Mouse (Mus musculus) forebrain, embryonic 13.5 days (tissue): ENCODE data around the gene Dach1. TPM values are rescaled to one million over a fixed set of nuclear protein-coding genes. Genes with fewer than 3 reads are reported as not detected.

ENCODE experiments used
- ATAC-seq: fragments of 200-750 bp; cut with Nextera tagmentation; 2 replicates; pipeline ENCODE4 v1.8.0; 2017
- H3K27ac ChIP-seq: fragments of 300-500 bp; sonication (generic); 2 replicates; pipeline ENCODE4 v1.5.1; 2015; ENCODE audit warnings: inconsistent platforms, mild to moderate bottlenecking, moderate library complexity
- H3K27me3 ChIP-seq: fragments of 300-500 bp; sonication (generic); 2 replicates; pipeline ENCODE4 v1.6.1; 2015; ENCODE audit warnings: mild to moderate bottlenecking, inconsistent platforms
- H3K36me3 ChIP-seq: fragments of 300-500 bp; sonication (generic); 2 replicates; pipeline ENCODE4 v1.6.1; 2015; ENCODE audit warnings: mild to moderate bottlenecking, inconsistent platforms; ENCODE audit not compliant: poor library complexity, severe bottlenecking
- H3K4me1 ChIP-seq: fragments of 300-500 bp; sonication (generic); 2 replicates; pipeline ENCODE4 v1.6.1; 2015; ENCODE audit warnings: inconsistent platforms
- H3K4me2 ChIP-seq: fragments of 300-500 bp; sonication (generic); 2 replicates; pipeline ENCODE4 v1.6.1; 2015; ENCODE audit warnings: inconsistent platforms, mild to moderate bottlenecking, moderate library complexity
- H3K4me3 ChIP-seq: fragments of 300-500 bp; sonication (generic); 2 replicates; pipeline ENCODE4 v1.5.1; 2015; ENCODE audit warnings: mild to moderate bottlenecking, inconsistent platforms
- H3K9ac ChIP-seq: fragments of 300-500 bp; sonication (generic); 2 replicates; pipeline ENCODE4 v1.6.1; 2015; ENCODE audit warnings: mild to moderate bottlenecking, inconsistent platforms
- H3K9me3 ChIP-seq: fragments of 300-500 bp; sonication (generic); replicated peaks from 2 replicates; pipeline ENCODE4 v1.6.1; 2016; ENCODE audit warnings: inconsistent platforms
- WGBS: fragments of 180-500 bp; shearing (Covaris S2); methylation state at CpG from one replicate; pipeline ENCODE4 v1.1.7; 2015; 5-methylcytosine and 5-hydroxymethylcytosine counted together
- polyA plus RNA-seq: library from polyadenylated mRNA; unstranded; fragments of >200 nt; fragmentation: Nextera tagmentation; extraction: Ambion mirVana; gene quantifications from 2 replicates; pipeline ENCODE4 v1.2.1, GENCODE M21; 2015

The Dach1 gene
- polyA plus RNA-seq, 1 experiment from 2014 or later, result 13.4 TPM

DNA sequence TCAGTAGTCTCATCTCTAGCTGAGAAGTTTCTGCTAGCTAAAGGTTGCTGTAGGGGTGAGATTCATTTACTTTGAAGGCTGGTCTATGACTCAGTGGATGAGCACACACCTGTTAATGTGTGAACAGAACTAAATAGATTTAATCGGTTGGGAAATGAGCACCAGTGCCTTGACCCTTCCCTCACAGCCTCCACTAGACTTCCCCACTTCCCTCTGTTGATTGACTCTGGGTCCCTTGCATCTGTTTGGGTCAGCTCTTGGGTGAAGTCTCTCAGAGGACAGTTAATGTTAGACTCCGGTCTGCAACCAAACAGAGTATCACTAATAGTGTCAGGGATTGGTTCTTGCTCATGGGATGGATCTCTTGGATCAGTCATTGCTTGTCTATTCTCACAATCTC lies 227.2 kb downstream of the Dach1 start:
- 88% methylated on average over 2 of the region's 2 CpGs for WGBS

DNA sequence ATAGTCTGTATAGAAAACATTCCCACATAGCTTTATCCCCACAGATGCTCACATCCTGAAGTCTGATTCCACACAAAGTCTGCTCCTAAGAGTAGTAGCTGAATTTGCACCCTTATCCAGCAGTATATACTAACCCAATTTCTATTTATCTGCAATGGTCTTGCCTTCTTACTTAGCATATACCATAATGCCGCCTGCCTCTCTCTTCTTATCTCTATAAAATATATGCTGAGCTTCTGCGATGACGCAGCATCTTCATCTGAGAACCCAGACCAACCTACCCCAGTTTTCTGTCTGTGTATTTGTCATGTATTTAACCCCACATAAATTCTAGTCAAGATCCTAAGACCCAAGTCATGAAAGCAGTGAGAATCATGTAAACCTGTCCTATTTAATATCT lies 272.9 kb downstream of the Dach1 start:
- no peak overlapping the region for H3K4me3 ChIP-seq
- no peaks in the 10 kb centered on the region for H3K9me3 ChIP-seq
- H3K4me2 ChIP-seq, result no peak overlapping the region
- no peak overlapping the region for H3K9ac ChIP-seq
- peaks cover 4% of the 10 kb centered on the region for H3K4me1 ChIP-seq
- ATAC-seq, result no peak
- H3K27me3 ChIP-seq, result no peaks in the 10 kb centered on the region
- 96% methylated on average over 3 of the region's 3 CpGs for WGBS
- no peaks in the 10 kb centered on the region for H3K36me3 ChIP-seq
- H3K27ac ChIP-seq, result no peak overlapping the region

More for the DNA sequence above, 227.2 kb downstream of the Dach1 start:
- Histone ChIP-seq H3K36me3 (no peaks in the 10 kb centered on the region), H3K9ac (no peak overlapping the region), H3K4me1 (peaks cover 8% of the 10 kb centered on the region), H3K4me2 (no peak overlapping the region), H3K27me3 (no peaks in the 10 kb centered on the region), H3K9me3 (no peaks in the 10 kb centered on the region), H3K27ac (no peak overlapping the region), H3K4me3 (no peak overlapping the region)
- ATAC-seq, result no peak

DNA sequence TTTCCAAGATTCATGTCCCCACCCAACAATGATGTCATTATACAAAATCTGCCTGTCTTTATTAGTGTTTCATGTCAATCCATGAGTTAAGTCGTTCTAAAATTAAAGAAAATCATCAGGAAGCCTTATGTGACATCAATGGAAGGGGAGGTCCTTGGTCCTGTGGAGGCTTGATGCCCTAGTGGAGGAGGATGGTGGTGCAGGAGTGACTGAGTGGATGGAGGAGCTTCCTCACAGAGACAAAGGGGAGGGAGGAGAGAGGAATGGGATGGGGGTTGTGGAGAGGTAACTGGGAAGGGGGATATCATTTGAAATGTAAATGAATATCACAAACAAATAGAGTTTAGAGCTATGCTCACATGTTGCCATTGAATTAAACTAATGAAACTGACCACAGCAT lies 287.6 kb downstream of the Dach1 start:
- Histone ChIP-seq H3K36me3 (no peaks in the 10 kb centered on the region), H3K4me2 (no peak overlapping the region), H3K9ac (no peak overlapping the region), H3K4me3 (no peak overlapping the region), H3K27me3 (no peaks in the 10 kb centered on the region), H3K27ac (no peak overlapping the region), H3K9me3 (no peaks in the 10 kb centered on the region), H3K4me1 (no peaks in the 10 kb centered on the region)
- no peak for ATAC-seq
- WGBS, result 45% methylated on average over 1 of the region's 1 CpGs

DNA sequence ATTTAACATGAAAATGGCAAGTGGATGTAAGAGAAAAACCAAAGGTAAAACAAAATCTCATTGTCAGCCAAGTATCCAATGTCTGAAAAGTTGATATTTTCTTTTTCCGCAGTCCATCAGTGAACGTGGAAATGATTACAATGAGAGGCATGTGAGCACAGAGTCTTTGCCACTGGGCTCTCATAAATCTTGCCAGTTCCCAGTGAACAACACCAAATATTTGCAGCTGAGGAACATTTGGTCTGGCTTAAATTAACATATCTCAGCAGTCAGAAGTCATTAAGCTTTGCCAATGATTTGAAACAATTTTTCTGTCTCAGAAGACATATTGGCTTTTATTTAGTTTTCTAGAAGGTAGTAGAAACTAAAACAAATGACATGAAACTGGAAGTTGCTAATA lies 298.6 kb downstream of the Dach1 start:
- Histone ChIP-seq H3K4me3 (no peak overlapping the region), H3K4me2 (no peak overlapping the region), H3K4me1 (peaks cover 15% of the 10 kb centered on the region), H3K27ac (no peak overlapping the region), H3K27me3 (no peaks in the 10 kb centered on the region), H3K36me3 (no peaks in the 10 kb centered on the region; the same call in 1 of the 2 replicates), H3K9ac (no peak overlapping the region), H3K9me3 (no peaks in the 10 kb centered on the region)
- no peak for ATAC-seq
- WGBS, result 88% methylated on average over 2 of the region's 2 CpGs

DNA sequence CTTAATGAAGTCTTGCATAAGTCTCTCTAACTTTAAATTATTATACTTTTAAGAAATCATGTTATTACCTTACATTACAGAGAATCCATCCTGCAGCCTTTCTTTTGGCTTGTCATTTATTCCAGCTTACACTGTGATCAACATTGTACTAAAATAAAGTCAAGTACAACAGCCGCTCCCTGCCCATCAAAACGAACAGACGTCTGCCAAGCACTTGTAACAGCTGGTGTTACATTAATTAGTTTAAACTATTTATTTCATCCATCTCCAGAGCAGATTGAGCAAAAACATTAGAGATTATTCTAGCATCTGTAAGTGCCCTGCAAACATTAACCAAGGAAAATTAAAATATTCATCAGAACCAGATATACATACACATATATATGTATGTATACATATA lies 311.2 kb downstream of the Dach1 start:
- 51% methylated on average over 3 of the region's 3 CpGs for WGBS
- no peaks in the 10 kb centered on the region for H3K4me1 ChIP-seq
- H3K27me3 ChIP-seq, result no peaks in the 10 kb centered on the region
- no peak overlapping the region for H3K4me3 ChIP-seq
- peak; percentile 58 for ATAC-seq
- H3K4me2 ChIP-seq, result no peak overlapping the region
- H3K9me3 ChIP-seq, result no peaks in the 10 kb centered on the region
- H3K9ac ChIP-seq, result no peak overlapping the region
- no peaks in the 10 kb centered on the region for H3K36me3 ChIP-seq
- no peak overlapping the region for H3K27ac ChIP-seq

DNA sequence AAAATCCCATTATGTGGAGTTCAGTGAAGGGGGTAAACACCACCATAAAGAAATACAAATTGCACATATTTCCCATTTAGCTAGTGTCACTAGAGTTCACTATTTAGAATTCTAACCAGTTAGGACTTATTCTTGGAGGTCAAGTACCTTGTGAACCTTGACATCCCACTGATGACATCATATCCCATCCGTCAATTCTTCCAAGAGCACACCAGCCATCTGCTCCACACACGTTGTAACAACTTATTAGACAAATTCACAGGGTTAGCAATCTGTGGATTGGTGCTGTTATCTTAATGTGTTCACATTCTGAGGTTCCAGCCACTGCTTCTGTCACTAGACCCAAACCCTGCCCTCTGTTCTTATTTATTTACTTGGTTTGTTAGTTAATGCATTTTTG lies 312.3 kb downstream of the Dach1 start:
- Histone ChIP-seq H3K4me3 (no peak overlapping the region), H3K27me3 (no peaks in the 10 kb centered on the region), H3K27ac (no peak overlapping the region), H3K9ac (no peak overlapping the region), H3K4me2 (no peak overlapping the region), H3K9me3 (no peaks in the 10 kb centered on the region), H3K36me3 (no peaks in the 10 kb centered on the region), H3K4me1 (no peaks in the 10 kb centered on the region)
- WGBS, result 43% methylated on average over 2 of the region's 2 CpGs
- ATAC-seq, result peak; percentile 27; the same call in 1 of the 2 replicates

DNA sequence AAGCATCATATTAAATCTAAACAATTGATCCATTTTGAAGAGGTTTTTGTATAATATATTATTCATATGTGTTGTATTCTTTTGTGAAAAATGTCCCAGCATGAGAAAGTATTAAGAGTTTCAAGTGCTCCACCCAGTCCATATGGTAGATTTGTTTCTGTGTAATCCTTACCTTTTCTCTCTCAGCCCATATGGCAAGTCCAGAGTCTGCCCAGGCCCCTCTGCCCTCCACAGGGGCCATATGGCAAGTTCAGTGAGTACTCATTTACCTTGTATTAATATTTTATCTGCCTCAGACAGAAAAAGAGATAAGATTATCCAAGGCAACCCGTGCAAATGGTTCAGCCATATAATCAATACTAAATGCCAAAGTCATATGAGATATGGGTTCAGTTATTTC lies 314.2 kb downstream of the Dach1 start:
- Histone ChIP-seq H3K27ac (no peak overlapping the region), H3K27me3 (no peaks in the 10 kb centered on the region), H3K9me3 (no peaks in the 10 kb centered on the region), H3K36me3 (no peaks in the 10 kb centered on the region), H3K4me2 (no peak overlapping the region), H3K9ac (no peak overlapping the region), H3K4me1 (no peaks in the 10 kb centered on the region), H3K4me3 (no peak overlapping the region)
- 78% methylated on average over 1 of the region's 1 CpGs for WGBS
- no peak for ATAC-seq

DNA sequence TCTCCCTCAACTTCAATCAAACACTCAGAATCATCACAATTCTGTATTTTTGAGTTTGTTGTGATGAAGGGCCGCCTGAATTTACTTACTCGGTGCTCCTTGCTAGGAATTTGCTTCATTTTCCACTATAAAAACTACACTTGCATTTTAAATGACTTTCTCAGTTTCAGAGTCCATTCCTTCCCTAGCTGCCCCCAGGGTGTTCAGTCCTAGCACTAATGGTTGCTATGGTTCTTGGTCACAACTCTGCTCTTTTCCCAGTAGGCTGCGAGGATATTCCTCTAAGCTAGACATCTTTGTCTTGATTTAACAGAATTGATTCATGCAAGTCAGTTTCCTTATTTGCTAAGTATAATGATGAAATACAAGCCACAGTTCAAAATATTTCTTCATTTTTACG lies 319.1 kb downstream of the Dach1 start:
- no peaks in the 10 kb centered on the region for H3K9me3 ChIP-seq
- H3K4me3 ChIP-seq, result no peak overlapping the region
- no peaks in the 10 kb centered on the region for H3K4me1 ChIP-seq
- no peak overlapping the region for H3K27ac ChIP-seq
- WGBS, result 84% methylated on average over 4 of the region's 4 CpGs
- no peak for ATAC-seq
- H3K9ac ChIP-seq, result no peak overlapping the region
- H3K36me3 ChIP-seq, result no peaks in the 10 kb centered on the region
- H3K27me3 ChIP-seq, result no peaks in the 10 kb centered on the region
- H3K4me2 ChIP-seq, result no peak overlapping the region

DNA sequence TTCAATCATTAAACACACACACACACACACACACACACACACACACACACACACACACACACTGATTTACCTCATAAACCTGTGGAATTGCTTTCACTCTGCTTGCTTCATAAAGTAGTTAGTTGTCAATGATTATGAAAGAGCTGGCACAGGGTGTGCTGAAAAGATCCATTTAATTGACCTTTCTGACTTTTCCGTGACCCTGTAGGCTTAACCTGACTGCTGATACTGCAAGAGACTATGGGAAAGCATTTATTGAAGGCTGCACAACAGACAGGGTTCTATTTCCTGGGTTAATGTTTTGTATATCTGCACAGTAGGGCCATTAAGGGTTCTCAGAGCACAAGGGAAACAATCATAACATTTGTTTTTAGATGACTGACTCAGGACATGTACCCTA lies 321.9 kb downstream of the Dach1 start:
- Histone ChIP-seq H3K4me3 (no peak overlapping the region), H3K9me3 (no peaks in the 10 kb centered on the region), H3K4me2 (no peak overlapping the region), H3K27me3 (no peaks in the 10 kb centered on the region), H3K9ac (no peak overlapping the region), H3K4me1 (no peaks in the 10 kb centered on the region), H3K27ac (no peak overlapping the region), H3K36me3 (no peaks in the 10 kb centered on the region)
- 69% methylated on average over 1 of the region's 1 CpGs for WGBS
- no peak for ATAC-seq

DNA sequence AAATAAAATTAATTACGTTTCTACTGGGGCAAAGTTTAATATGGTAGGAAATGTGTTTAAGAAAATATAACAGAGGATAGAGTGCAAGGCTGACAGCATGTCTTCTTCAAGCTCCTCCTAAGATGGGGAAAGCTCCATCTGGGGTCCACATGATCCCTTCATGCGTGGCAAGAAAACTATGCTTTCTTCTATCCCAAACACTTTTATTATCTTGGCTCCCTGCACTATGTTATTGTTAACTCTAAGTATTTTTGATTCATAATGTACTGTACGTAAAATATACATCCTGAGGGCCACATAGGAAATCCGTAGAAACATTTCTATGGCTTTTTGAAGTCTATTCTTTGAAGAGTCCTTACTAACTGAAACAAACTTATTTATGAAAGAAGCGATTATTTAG lies 330.3 kb downstream of the Dach1 start:
- H3K27me3 ChIP-seq, result no peaks in the 10 kb centered on the region
- no peak overlapping the region for H3K27ac ChIP-seq
- H3K4me2 ChIP-seq, result no peak overlapping the region
- no peaks in the 10 kb centered on the region for H3K9me3 ChIP-seq
- ATAC-seq, result no peak
- 88% methylated on average over 5 of the region's 5 CpGs for WGBS
- H3K4me1 ChIP-seq, result no peaks in the 10 kb centered on the region
- H3K9ac ChIP-seq, result no peak overlapping the region
- H3K4me3 ChIP-seq, result no peak overlapping the region
- no peaks in the 10 kb centered on the region for H3K36me3 ChIP-seq

DNA sequence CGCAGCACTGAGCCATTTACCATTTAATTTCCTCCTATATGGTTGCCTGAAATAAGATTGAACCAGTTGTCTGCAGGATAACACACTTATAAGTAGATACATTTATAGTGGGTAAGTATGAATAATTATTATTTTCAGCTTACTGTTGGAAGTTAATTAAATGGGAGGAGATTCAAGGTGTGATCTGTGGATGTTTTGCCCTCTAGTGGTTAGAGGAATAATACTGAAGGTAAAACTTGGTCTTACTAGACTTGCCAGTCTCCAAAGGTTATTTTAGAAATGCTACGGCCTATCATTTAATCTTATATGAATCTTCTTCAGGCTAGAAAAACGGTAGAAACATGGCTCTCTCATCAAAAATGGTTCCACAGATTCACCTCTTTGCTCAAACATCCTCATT lies 339.7 kb downstream of the Dach1 start:
- no peak overlapping the region for H3K27ac ChIP-seq
- H3K4me3 ChIP-seq, result no peak overlapping the region
- H3K36me3 ChIP-seq, result 0 out of 2 replicates have a peak, but pooled peaks cover under 1% of the 10 kb centered on the region
- no peak overlapping the region for H3K4me2 ChIP-seq
- no peak overlapping the region for H3K9ac ChIP-seq
- no peaks in the 10 kb centered on the region for H3K9me3 ChIP-seq
- 79% methylated on average over 3 of the region's 3 CpGs for WGBS
- H3K27me3 ChIP-seq, result no peaks in the 10 kb centered on the region
- H3K4me1 ChIP-seq, result no peaks in the 10 kb centered on the region
- no peak for ATAC-seq

DNA sequence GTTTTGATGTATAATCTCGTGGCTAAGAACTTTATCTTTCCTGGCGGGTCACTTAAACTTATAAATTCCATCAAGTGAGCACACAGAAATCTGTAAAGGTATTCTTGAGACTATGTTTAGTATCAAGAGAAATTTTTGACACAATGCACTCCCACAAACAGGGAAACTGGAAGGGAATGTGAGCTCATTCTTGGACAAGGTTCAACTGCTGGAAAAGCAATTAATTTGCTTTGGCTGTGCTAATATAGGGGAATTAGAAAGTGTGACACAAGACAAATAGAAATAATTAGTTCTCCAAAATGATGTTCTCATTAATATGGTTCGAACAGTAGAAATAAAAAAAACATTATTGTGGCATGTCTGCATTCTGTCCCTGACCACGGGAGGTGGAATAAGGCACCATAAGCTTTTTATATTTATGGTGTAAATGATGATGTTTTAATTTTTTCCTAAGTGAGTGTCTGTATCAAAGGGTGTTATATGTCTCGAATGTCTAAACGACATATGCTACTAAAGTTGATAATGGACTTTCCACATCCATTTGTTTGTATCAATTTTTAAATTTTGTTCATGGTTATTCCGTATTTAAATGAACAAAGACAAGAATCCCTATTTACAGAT lies 354.9 kb downstream of the Dach1 start:
- Histone ChIP-seq H3K4me3 (no peak overlapping the region), H3K9me3 (no peaks in the 10 kb centered on the region), H3K4me1 (peaks cover 5% of the 10 kb centered on the region), H3K27ac (no peak overlapping the region), H3K27me3 (no peaks in the 10 kb centered on the region), H3K4me2 (no peak overlapping the region), H3K36me3 (no peaks in the 10 kb centered on the region), H3K9ac (no peak overlapping the region)
- ATAC-seq, result peak; percentile 87
- WGBS, result 39% methylated on average over 7 of the region's 7 CpGs

DNA sequence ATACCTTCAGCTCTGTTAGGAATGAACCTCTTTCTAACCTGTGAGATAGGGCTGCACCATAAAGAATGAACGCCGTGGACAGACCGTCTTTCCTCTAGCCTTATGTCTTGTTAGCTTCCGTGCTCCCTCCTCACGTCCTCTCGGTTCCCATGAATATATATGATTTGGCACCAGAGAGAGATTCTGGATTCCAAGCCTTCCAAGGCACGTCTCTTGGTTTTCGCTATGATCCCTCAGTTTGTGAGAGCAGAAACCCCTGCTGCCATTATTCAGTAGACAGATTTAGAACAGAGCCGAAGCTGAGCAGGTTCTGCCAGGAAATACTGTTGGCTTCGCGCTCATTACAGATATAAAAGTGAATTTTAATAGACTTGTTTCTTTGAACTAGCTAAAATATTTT lies 356.0 kb downstream of the Dach1 start:
- peak; percentile 61; the same call in 1 of the 2 replicates for ATAC-seq
- no peaks in the 10 kb centered on the region for H3K9me3 ChIP-seq
- no peaks in the 10 kb centered on the region for H3K36me3 ChIP-seq
- 49% methylated on average over 11 of the region's 11 CpGs for WGBS
- no peak overlapping the region for H3K9ac ChIP-seq
- no peak overlapping the region for H3K27ac ChIP-seq
- no peaks in the 10 kb centered on the region for H3K27me3 ChIP-seq
- H3K4me1 ChIP-seq, result peaks cover 5% of the 10 kb centered on the region
- no peak overlapping the region for H3K4me3 ChIP-seq
- H3K4me2 ChIP-seq, result peak overlapping the region; percentile 15
